Mouse (Mus musculus): Measurements from ENCODE around the gene Zfp330.

The Zfp330 gene

GRCm38 (mm10) chr8:82774093-82774422 lies at the start of gene Zfp330:
Gene Zfp330, minus strand, starts transcription at chr8:82774160.
- DNase-seq: peak; percentile 95

GRCm38 (mm10) chr8:82777945-82778344 lies 4.0 kb upstream of the Zfp330 start:
- no peak for DNase-seq

- DNase-seq: peak; percentile 24
These were observed 3.4 kb upstream of the Zfp330 start for GRCm38 (mm10) chr8:82777406-82777805.

- no peak for DNase-seq
These were observed 522 bp upstream of the Zfp330 start for GRCm38 (mm10) chr8:82774482-82774881.

DNA sequence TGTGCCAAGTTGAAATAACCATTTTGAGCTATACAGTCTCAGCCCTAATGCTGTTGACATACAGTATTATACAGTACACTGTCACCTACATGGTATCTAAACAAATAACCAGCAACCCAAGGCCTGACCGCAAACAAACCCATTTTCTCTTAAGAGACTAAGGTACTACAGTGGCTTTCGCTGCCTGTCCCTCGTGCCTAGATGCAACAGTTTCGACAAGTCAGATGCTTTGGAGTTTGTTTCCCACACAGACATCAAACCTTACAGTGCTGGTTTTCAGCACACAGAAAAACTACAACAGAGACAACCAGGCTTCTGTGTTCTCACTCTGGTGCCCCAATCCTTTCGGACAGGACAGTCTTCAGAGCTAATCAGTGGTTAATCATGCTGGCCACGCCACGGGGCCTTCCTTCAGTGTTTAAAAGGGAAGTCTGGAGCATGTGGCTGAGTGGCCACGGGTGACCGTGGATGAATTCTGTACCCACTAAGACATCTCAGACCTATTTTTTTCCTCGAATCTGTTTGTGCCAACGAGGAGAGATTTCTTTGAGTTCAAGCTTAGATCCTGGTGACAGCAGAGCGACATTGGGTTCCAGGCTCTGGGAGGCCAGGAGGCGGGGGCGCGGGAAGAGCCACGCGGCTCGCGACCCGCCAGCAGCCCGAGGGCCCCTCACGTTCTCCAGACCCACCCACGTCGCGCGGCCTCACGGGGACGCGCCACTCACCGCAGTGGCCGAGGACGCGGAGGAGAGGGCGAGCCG lies 448 bp downstream of the Zfp330 start:
- DNase-seq: no peak

- no peak for DNase-seq
These were observed 3.1 kb downstream of the Zfp330 start for GRCm38 (mm10) chr8:82770886-82771285.

DNA sequence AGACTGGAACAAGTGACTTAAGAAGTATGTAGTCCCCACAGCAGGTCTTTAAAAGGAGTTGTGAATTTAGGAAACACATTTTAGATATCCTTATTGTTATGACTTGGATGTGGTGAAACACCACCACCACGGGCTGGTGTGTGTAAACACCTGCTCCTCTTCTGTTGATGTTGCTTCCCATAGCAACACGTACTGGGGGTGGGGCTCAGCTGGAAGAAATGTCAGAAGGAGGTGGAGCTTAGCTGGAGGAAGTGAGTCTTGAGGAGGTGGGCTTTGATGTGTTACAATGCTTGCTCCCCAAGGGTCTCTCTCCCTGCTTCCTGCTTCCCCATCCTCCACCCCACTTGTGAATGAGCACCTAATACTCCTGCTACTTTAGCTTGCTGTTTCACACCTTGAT lies 14.9 kb downstream of the Zfp330 start:
- no peak for DNase-seq

- no peak for DNase-seq
These were observed 19.0 kb downstream of the Zfp330 start for GRCm38 (mm10) chr8:82754946-82755345.

GRCm38 (mm10) chr8:82746617-82747016 lies 27.3 kb downstream of the Zfp330 start:
- DNase-seq: no peak

DNA sequence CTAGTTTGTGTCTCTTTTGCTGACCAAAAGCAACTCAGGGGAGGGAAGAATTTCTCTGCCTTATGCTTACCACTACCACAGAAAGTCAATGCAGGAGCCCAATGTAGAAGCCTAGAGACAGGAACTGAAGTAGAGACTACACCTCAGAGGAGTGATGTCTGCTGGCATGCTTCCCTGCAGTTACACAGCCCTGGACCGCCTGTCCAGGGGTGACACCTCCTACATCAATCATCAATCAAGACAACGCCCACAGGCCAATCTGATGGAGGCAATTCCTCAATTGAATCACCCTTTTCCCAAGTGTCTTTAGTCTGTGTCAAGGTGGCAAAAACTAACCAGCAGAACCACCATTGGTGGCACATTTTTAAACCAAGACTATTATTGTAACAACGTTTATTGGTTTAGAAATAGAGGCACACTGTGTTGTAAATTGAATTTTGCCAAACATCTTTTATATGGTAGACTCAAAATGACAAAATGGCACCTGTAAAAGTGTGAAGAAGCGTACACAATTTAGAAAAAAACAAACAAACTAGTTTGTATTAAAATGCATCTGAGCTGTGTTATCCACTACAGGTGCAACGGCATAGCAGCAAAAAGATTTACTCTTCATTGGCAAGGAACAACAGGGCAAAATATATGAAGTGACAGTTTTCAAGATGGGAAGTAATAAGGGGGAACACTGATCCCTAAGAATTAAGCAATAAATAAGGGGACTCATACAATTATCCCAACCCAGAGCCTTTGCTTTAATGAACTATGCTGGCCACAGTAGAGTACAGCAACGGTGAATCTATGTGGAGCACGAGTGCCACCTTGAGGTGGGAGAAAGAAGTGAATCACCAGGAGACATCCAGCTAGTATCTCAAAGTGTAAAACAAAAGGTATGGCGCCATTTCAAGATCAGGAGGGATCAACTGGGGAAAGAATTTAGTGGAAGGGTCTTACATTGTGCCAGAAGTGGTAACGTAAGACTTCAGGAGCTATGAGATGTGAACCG lies 29.8 kb downstream of the Zfp330 start:
- DNase-seq: peak; percentile 69

Data from kidney, adult 9 months (tissue).